Mouse (Mus musculus) urinary bladder, postnatal 36 days (tissue): ENCODE data around the gene Tnfsf13b.

Experiments
- DNase-seq, 2 experiments: peaks; one replicate each; pipeline ENCODE4 v3.0.0; 2022; ENCODE audit warnings: low spot score in 2 of 2, mixed read lengths in 1 of 2

Gene Tnfsf13b

DNA sequence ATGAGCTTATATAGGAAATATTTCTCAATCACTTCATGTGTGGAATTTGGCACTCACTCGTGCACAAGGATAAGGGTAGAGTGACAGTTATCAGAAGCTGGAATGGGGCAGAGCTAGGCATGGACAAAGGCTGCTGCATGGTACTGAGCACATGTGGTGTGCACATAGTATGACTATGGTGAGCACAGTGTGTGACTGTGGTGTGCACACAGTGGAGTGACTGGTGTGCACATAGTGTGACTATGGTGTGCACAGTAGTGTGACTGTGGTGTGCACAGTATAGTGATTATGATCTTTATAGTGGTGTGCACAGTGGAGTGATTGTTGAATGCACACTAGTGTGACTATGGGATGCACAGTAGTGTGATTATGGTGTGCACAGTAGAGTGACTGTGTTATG lies 39.5 kb downstream of the Tnfsf13b start:
- no peak for DNase-seq

DNA sequence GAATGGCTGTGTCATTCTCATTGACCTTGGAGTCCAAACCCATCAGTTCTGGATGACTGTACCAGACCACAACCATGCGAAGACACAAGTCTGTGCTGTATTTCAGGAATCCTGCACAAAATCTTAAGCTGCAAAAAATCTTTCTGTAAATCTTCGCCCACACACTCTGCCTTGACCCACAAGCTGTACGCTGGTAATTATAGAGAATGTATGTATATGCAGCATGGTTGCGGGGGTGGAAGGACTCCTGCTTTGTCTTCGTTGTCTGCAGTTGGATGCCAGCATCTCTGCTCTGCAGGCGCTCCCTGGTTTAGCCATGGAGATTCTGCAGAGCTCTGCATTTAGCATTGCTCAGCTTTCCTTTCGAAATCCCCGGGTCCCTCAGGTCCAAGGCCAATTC lies 42.9 kb downstream of the Tnfsf13b start:
- no peak for DNase-seq

DNA sequence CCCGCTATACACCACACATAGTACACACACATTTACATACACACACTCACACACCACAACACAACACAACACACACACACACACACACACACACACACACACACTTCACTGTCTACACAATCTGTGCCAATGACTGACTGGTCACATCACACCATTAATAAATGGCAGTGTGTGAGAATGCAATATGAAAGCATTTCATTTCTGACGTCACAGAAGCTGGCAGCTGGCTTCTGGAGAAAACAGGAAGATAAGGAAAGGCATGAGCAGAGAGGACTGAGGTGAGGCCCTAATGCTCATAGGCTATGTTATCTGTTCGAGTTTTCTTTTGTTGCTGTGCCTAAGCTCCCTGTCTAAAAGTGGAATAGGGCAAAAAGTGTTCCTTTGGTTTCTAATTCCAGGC lies 45.3 kb downstream of the Tnfsf13b start:
- DNase-seq = no peak

DNA sequence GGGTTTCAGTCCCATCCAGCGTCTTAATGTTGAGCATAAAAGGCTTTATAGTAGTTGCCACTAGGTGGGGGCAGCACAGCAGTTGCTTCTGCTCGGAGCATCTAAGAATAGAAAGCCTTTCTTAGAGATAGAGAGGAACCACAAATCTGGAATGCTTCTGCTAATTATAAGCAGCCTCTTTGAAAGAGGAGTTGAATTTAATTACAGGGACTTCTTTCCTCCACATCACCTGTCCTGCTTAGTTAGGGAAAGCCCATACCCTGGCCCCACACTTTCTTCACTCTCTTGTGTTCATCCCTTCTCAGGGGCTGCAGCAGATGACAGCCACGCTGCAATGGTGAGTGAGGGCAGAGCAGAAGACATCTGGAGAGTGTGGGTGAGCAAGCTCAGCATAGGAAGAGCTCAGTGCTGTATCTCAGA lies 47.3 kb downstream of the Tnfsf13b start:
- no peak for DNase-seq

DNA sequence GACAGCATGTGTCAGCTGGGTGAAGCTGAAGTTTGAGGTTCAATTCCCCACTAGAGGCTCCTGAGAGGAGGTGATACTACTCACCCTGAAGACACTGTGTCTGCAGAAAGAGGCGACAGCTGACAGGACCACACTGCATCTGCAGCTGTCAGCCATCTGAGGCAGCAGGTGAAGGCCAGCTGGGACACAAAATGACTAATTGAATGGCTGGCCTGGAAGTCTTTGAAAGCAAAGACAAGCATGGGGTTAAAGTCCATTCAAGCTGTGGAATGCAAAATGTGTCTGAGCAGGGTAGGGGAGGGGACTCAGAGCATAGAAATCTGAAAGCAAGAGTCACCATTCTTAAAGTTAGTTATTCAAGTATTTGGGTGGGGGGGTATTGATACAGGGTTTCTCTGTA lies 54.7 kb downstream of the Tnfsf13b start:
- no peak for DNase-seq

DNA sequence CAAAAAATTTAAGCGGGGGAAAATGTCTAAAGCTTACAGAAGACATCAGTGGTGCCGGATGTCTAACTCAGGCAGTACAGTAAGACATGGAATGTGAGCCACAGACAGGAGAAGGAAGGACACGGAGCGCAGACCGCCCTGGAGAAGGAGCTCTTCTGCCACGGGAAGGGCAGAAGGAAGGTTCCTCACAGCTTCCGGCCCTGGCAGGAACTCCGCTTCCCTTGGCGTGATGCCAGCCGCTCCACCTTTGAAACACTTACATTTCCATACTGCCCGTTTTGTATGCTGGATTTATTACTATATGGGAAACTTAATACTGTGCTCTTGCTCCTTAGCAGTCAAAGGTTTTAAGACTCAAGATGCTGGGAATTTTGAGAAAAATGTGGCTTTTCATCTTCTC lies 60.6 kb downstream of the Tnfsf13b start:
- DNase-seq = no peak

DNA sequence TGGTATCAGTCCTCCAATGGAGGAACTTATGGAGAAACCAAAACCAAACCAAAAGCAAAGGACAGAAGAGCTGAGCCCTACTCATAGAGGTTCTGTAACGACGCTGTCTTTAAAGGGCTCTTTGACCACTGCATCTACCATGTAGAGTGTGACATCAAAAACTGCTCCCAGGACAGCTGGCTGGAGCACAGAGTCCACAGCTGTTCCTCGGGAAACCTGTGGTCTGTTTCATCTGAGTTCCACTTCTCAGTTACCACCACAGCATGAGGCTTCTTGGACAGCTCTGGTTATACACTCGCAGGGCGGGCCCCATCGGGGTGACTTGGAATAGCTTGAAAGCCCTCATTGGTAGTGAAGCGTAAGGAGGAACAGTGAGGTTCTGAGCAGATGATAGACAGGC lies 61.5 kb downstream of the Tnfsf13b start:
- no peak for DNase-seq

DNA sequence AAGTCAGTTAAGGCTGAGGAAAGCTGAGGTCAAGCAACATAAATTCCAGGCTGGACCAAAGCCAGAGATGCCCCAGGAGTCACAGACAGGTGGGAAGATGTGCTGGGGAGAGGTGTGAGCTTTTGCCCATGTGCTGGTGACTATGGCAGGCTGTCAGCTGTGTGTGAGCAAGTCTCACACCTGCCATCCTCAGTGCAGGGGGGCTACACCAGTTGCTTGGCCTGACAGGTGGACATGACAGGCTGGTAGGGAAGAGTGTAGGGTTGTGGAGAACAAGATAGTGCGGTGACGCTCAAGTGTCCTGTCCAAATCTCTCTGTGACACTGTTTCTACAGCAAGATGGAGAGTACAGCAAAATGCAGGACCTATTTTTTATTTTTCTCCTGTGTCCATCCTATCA lies 66.1 kb downstream of the Tnfsf13b start:
- no peak for DNase-seq
